Mouse (Mus musculus): ENCODE data around the gene Umps. TPM values are rescaled to one million over a fixed set of nuclear protein-coding genes. Genes with fewer than 3 reads are reported as not detected.
A peak's percentile ranks its signal among the peaks of the same experiment; 100 is the strongest.

Umps gene
- total RNA-seq, 2 experiments from 2014 or later, result 7.4 to 9.1 TPM

DNA sequence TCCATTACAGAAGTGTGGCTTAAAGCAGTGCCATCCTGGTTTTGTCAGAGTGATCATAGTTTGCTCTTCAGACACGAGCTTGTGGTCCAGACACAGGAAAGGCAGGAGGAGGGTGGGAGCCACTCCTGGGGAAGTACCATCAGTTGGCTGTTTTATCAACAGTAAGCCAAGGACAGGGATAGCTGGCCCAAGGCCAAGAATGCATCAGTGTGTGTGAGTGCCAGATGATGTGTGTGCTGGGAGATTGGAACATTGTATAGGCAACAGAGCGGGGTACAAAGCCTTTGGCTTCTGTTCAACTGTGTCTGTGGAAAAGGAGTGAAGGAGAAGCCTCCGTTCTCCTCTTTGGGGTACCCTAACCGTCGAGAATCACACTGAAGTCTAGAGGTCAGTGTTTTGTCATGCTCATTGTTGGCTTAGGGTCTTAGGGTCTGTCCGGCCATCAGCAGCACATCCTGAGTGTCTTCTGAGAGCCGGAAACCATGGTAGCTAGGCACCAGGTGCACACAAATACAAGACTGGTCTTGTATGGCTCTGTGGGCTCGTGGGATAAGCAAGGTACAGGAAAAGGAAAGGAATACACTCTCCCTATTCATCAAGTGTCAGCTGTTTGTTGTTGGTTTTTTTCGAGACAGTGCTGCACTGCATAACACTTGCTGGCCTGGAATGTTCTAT, 37.9 kb downstream of the Umps start:
- no peak for DNase-seq

DNA sequence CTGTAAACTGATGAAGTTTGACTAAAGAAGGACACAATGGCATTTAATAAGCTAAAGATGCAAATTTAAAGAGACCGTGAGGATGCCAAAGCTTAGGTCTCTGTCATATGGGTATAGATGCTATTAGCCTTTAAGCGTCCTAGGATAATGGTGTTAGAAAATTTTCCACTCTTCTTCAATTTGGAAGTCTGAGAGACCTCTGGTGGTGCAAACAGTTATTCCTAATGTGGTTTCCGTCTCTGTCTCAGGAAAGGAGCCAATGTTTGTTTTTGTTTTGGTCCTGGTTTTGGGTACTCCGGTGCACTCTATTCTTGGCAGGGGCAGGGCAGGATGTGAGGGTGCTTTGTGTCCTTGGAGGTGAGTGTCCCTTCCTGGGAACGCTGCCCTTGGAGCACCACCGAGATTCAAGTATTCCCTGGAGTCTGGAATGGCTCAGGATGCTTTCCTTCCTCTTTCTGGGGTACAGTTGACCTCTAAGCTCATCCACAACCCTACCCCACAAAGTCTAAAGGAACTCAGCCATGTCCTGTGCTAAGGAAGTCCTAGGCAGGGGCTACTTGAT, 39.5 kb downstream of the Umps start:
- DNase-seq, result no peak

DNA sequence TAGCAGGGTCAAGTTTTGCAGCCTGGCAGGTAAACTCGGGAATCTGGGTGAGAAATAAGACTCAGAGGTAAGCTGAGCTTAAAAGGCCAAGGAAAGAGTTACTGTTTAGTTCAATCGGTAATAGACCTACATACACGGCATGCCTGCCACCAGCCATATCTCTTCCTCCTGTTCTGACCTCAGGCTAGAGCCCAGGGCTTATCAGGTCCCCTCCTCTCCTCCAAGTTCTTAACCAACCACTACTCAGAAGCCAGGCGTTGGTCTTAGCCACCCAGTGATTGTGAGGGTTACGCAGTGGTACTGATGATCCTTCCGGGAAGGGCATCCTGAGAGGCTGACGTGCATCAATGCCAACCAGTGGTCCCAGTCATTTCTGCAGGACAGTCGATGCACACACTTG, 43.1 kb downstream of the Umps start:
- no peak for DNase-seq

DNA sequence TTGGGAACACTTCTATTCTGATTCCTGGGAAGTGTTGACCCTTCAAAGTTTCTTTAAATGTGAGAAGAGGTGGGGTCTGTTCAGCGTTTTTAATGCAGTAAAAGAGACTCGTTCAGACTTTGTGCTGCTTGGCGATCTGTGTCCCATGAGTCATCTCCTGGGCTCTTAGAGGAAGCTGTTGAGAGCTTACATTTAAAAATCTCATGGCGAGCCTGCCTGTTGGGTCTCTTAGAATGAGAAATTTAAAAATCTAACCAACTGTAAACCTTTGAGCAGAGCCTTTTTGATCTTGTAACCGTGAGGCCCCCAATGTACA, 43.9 kb downstream of the Umps start:
- no peak for DNase-seq

DNA sequence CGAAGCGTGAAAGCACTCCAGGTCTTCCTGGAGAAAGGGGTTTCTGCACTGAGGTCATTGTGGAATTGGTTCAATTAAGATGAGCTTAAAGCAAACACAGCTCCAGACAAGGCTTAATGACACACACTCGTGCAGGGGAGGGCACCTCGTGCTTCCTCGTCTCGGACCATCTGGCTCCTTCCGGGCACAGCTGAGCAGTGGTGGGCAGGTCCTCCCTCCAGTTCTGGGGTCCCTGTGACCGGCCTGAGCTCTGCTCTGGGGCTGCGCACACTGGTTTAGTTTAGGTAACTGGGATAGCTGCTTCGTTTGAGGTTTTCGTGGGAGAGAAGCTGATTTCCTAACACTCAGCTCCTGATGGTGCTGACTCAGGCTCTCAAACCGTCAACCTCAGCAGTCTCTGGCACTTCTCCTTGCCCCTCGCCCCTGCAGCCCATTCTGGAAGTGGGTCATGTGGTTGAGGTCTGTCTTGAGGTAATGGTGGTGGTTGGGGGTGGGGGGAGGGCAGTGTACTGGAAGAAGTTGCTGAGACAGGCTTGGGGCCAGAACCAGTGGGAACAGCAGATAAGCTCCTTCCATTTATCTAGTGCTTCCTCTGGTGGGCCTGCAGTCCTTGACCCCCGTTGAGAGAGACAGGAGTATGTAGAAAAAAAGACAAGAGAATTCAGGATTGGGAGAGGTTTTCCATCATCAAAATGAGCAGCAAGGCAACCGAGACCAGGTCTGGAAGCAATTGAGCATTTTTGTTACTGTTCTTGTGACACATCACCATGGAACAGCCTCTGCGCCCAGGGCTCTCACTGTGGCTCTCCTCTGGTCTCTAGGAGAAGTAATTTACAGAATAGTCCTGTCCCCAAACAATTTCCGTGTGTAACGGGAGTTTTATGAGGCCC, 44.5 kb downstream of the Umps start:
- DNase-seq, result no peak

DNA sequence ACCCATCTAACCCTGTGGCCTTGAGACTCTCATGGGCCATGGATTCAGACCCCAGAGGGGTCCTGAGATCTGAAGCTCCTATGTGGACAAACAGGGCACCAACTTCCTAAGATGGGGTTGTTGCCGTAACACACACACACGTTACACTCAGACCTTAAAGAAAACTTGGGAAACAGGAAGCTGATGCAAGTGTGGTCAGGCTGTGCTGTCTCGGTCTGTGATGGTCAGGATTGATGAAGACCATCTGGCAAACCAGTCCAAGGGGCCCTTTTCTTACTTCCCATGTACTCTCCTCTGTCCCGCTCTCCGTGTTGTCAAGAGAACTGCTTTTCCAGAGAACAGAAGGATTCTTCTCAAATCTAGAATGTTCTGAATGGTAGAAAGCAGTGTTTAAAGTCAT, 45.3 kb downstream of the Umps start:
- DNase-seq, result no peak

DNA sequence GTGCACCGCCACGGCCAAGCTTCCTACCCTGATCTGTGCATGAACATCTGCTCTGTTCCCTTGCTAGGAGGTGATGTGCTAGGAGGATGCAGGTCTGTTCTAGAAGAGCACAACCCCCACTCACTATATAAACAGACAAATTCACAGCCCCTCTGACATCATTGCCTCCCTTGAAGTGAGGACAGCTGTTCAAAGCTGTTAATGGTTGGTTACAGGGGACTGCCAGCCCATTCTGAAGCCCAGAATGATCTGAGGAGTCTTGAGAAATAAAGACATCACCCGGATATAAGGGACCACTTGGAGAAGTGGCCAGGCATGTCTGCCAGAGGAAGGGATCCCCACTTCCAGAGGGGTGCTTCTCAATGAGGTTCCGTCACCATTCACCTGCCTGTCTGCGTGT, 48.9 kb downstream of the Umps start:
- no peak for DNase-seq

DNA sequence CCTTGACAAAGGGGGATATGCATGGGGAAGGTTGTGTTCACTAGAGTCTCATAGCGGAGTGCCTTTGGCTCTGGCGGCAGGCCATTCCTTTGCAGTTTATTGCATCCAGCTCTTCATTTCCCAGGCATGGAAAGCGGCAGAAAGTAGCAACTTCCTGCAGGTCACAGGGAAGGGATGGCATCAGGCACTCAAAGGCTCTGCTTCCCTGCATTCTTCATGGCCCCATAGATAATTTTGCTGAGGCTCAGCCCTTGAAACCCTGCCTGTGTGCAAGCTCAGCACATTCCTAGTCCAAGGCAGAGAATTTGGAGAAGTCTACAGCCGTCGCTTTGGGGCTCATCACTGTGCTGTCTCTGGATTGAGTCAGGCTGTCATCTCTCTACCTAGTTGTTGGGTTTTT, 49.4 kb downstream of the Umps start:
- no peak for DNase-seq

DNA sequence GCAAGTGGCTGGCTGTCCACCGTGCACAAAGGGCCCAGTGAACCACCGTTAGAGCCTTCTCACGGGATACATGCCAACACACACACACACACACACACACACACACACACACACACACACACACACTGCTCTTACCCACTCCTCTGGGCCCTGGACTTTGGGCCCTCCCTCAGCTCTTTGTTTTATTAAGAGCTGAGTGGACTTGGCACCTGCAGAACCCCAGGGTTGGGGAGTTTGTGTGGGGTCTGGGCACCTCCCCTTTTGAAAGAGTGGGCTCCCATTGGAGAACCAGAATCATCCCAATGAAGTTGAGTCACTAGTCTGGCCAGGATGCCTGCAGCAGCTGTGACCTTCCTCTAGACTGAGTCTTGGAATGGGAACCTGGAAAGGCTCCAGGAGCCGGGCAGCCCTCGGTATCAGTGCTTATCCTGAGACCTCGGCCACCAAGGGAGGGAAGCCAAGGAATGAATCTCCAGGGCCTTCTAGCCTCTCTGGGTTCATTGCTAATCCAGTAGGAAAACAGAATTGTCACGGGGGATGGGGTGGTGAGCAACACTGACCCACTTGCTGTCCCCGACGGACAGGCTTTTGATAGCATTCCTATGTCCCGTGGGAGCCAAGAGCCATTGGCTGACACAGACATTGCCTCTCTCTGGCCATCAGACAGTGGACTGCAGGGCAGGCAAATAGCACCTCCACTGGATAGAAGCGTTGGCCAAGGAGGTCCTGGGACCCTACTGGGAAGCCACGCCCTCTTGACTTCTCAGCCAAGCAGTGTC, 50.2 kb downstream of the Umps start:
- peak; percentile 83 for DNase-seq

DNA sequence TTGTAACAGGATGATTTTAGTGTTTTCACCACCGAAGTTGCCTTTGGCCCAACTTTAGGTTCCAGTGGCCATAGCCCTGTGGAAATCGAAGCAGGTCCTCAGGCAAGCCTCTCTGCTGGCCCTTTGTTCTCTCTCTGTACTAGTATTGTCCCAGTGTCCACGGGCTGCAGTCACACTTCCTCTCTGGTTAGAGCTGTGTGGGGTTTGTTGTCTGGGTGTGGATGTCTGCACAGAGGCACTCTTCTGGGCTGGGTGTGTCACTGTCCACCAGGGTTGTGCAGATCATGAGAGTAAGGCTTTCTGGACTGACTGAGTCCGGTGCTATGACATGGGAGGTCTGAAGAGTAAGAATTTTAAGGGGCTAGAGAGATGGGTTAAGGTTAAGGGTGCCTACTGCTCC, 51.8 kb downstream of the Umps start:
- DNase-seq, result no peak

DNA sequence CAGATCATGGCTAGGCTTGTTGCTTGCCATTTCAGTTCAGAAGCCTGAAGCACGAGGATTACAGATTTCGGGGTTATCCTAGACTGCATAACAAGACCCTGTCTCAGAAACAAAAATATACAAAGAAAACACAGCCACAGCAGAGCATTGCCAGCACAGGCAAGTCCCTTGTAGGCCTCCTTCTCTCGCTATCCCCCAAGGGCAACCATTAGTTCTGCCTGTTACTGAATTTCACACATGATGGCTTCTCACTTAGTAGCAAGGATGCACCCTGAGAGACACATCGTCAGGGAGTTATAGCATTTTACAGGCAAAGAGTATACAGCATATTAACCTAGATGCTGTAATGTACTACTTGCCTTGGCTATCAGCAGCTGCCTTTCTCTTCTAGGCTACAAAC, 58.6 kb downstream of the Umps start:
- DNase-seq, result no peak

Other genes starting within 250 kb of the Umps start
- under 1 TPM in 1 of 2 experiments, not detected in 1; 0.09 TPM for gene Muc13, start 173.0 kb downstream of the Umps start, total RNA-seq (2021)
- 10 to 100 TPM; 34.1 to 40.8 TPM for gene Itgb5, start 137.4 kb downstream of the Umps start, total RNA-seq (2021)

Data from gastrocnemius, postnatal 10 days (tissue).